Mouse (Mus musculus): ENCODE measurements around the gene Fgg. TPM values are rescaled to one million over a fixed set of nuclear protein-coding genes. Genes with fewer than 3 reads are reported as not detected.

Gene Fgg
- polyA plus RNA-seq, 1 experiment from 2014 or later, result 4.6 TPM

GRCm38 (mm10) chr3:83003068-83003467, 4.5 kb upstream of the Fgg start:
- TF ChIP-seq EP300 (optimal IDR thresholded peaks at IDR 0.05) (no peak), CTCF (IDR thresholded peaks at IDR 0.05; ENCODE audit: low read depth) (no peak)

DNA sequence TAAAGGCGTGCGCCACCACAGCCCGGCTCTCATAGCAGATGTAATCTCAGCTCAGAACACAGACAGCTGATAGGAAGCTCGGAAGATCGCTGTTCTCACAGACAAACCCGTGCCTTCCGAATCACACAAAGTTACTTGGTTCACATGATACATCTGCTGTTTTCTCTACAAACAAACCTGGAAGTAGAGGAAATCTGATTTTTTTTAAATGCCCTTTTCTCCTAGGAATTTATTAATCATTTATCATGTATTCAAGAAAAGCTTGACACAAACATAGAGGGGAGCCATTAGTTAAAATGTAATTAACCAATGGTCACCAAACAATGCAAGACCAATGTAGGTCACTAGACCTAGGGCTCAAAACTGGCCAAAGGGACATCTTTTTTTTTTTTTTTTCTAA, 2.7 kb upstream of the Fgg start:
- Histone ChIP-seq H3K27me3 (ENCODE audit: control insufficient read depth, insufficient read depth, low read length) (no peaks in the 10 kb centered on the region), H3K4me1 (replicated peaks; ENCODE audit: control insufficient read depth, insufficient read depth) (no peaks in the 10 kb centered on the region), H3K9ac (ENCODE audit: low read length) (no peak overlapping the region), H3K36me3 (ENCODE audit: control insufficient read depth, insufficient read depth, low read length) (no peaks in the 10 kb centered on the region), H3K4me2 (replicated peaks; ENCODE audit: low read depth) (no peak overlapping the region), H3K4me3 (ENCODE audit: low read depth, low read length) (no peak overlapping the region), H3K27ac (replicated peaks) (no peak overlapping the region), H3K9me3 (ENCODE audit: control insufficient read depth, low read length) (no peaks in the 10 kb centered on the region)
- DNase-seq (ENCODE audit: low spot score) (no peak), ATAC-seq (ENCODE audit: low FRiP score, low TSS enrichment) (no peak)
- WGBS, result 86% methylated on average over 7 of the region's 7 CpGs
- TF ChIP-seq CTCF (IDR thresholded peaks at IDR 0.05; ENCODE audit: low read depth) (no peak), EP300 (optimal IDR thresholded peaks at IDR 0.05) (no peak)

More at GRCm38 (mm10) chr3:83003068-83003467, 4.5 kb upstream of the Fgg start:
- no peaks in the 10 kb centered on the region for H3K9me3 ChIP-seq (ENCODE audit: control insufficient read depth, low read length)
- H3K27me3 ChIP-seq (ENCODE audit: control insufficient read depth, insufficient read depth, low read length), result no peaks in the 10 kb centered on the region
- no peak for ATAC-seq (ENCODE audit: low FRiP score, low TSS enrichment)
- no peaks in the 10 kb centered on the region for H3K4me1 ChIP-seq (replicated peaks; ENCODE audit: control insufficient read depth, insufficient read depth)
- H3K4me3 ChIP-seq (ENCODE audit: low read depth, low read length), result no peak overlapping the region
- WGBS, result 82% methylated on average over 8 of the region's 8 CpGs
- H3K9ac ChIP-seq (ENCODE audit: low read length), result no peak overlapping the region
- H3K4me2 ChIP-seq (replicated peaks; ENCODE audit: low read depth), result no peak overlapping the region
- DNase-seq (ENCODE audit: low spot score), result no peak
- no peaks in the 10 kb centered on the region for H3K36me3 ChIP-seq (ENCODE audit: control insufficient read depth, insufficient read depth, low read length)
- no peak overlapping the region for H3K27ac ChIP-seq (replicated peaks)

GRCm38 (mm10) chr3:83010291-83010690, 2.8 kb downstream of the Fgg start:
- Histone ChIP-seq H3K4me3 (ENCODE audit: low read depth, low read length) (no peak overlapping the region), H3K9ac (ENCODE audit: low read length) (no peak overlapping the region), H3K27ac (replicated peaks) (no peak overlapping the region), H3K9me3 (ENCODE audit: control insufficient read depth, low read length) (no peaks in the 10 kb centered on the region), H3K36me3 (ENCODE audit: control insufficient read depth, insufficient read depth, low read length) (no peaks in the 10 kb centered on the region), H3K27me3 (ENCODE audit: control insufficient read depth, insufficient read depth, low read length) (no peaks in the 10 kb centered on the region), H3K4me1 (replicated peaks; ENCODE audit: control insufficient read depth, insufficient read depth) (no peaks in the 10 kb centered on the region), H3K4me2 (replicated peaks; ENCODE audit: low read depth) (no peak overlapping the region)
- WGBS, result 66% methylated on average over 11 of the region's 11 CpGs
- DNase-seq (ENCODE audit: low spot score) (no peak), ATAC-seq (ENCODE audit: low FRiP score, low TSS enrichment) (no peak)
- TF ChIP-seq CTCF (IDR thresholded peaks at IDR 0.05; ENCODE audit: low read depth), result no peak
- TF ChIP-seq EP300 (optimal IDR thresholded peaks at IDR 0.05), result no peak

GRCm38 (mm10) chr3:83011136-83011535, 3.6 kb downstream of the Fgg start:
- 86% methylated on average over 4 of the region's 4 CpGs for WGBS
- H3K4me1 ChIP-seq (replicated peaks; ENCODE audit: control insufficient read depth, insufficient read depth), result no peaks in the 10 kb centered on the region
- ATAC-seq (ENCODE audit: low FRiP score, low TSS enrichment), result no peak

GRCm38 (mm10) chr3:83011565-83011964, 4.0 kb downstream of the Fgg start:
- TF ChIP-seq CTCF (IDR thresholded peaks at IDR 0.05; ENCODE audit: low read depth) (no peak), EP300 (optimal IDR thresholded peaks at IDR 0.05) (no peak)
- 64% methylated on average over 4 of the region's 4 CpGs for WGBS
- Histone ChIP-seq H3K9me3 (ENCODE audit: control insufficient read depth, low read length) (no peaks in the 10 kb centered on the region), H3K4me1 (replicated peaks; ENCODE audit: control insufficient read depth, insufficient read depth) (no peaks in the 10 kb centered on the region), H3K9ac (ENCODE audit: low read length) (no peak overlapping the region), H3K27me3 (ENCODE audit: control insufficient read depth, insufficient read depth, low read length) (no peaks in the 10 kb centered on the region), H3K27ac (replicated peaks) (no peak overlapping the region), H3K4me3 (ENCODE audit: low read depth, low read length) (no peak overlapping the region), H3K36me3 (ENCODE audit: control insufficient read depth, insufficient read depth, low read length) (no peaks in the 10 kb centered on the region), H3K4me2 (replicated peaks; ENCODE audit: low read depth) (no peak overlapping the region)
- DNase-seq (ENCODE audit: low spot score) (no peak), ATAC-seq (ENCODE audit: low FRiP score, low TSS enrichment) (no peak)

More at GRCm38 (mm10) chr3:83011136-83011535, 3.6 kb downstream of the Fgg start:
- no peak for TF ChIP-seq EP300 (optimal IDR thresholded peaks at IDR 0.05)
- TF ChIP-seq CTCF (IDR thresholded peaks at IDR 0.05; ENCODE audit: low read depth), result no peak
- no peaks in the 10 kb centered on the region for H3K9me3 ChIP-seq (ENCODE audit: control insufficient read depth, low read length)
- DNase-seq (ENCODE audit: low spot score), result no peak
- no peak overlapping the region for H3K9ac ChIP-seq (ENCODE audit: low read length)
- H3K27me3 ChIP-seq (ENCODE audit: control insufficient read depth, insufficient read depth, low read length), result no peaks in the 10 kb centered on the region
- H3K4me3 ChIP-seq (ENCODE audit: low read depth, low read length), result no peak overlapping the region
- no peak overlapping the region for H3K4me2 ChIP-seq (replicated peaks; ENCODE audit: low read depth)
- H3K36me3 ChIP-seq (ENCODE audit: control insufficient read depth, insufficient read depth, low read length), result no peaks in the 10 kb centered on the region
- H3K27ac ChIP-seq (replicated peaks), result no peak overlapping the region

DNA sequence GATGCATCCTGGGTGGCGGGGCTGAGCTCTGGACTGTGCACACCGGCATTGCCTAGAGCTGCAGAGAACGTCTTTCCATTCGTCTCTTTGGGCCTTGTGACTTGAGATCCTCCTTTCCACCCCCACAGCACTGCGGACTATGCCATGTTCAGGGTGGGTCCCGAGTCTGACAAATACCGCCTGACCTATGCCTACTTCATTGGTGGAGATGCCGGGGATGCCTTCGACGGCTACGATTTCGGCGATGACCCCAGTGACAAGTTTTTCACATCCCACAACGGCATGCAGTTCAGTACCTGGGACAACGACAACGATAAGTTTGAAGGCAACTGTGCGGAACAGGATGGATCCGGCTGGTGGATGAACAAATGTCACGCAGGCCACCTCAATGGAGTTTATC, 5.1 kb downstream of the Fgg start:
- H3K9me3 ChIP-seq (ENCODE audit: control insufficient read depth, low read length), result no peaks in the 10 kb centered on the region
- H3K36me3 ChIP-seq (ENCODE audit: control insufficient read depth, insufficient read depth, low read length), result no peaks in the 10 kb centered on the region
- no peak overlapping the region for H3K9ac ChIP-seq (ENCODE audit: low read length)
- 91% methylated on average over 19 of the region's 19 CpGs for WGBS
- H3K27ac ChIP-seq (replicated peaks), result no peak overlapping the region
- ATAC-seq (ENCODE audit: low FRiP score, low TSS enrichment) (no peak), DNase-seq (ENCODE audit: low spot score) (no peak)
- no peak for TF ChIP-seq EP300 (optimal IDR thresholded peaks at IDR 0.05)
- no peak for TF ChIP-seq CTCF (IDR thresholded peaks at IDR 0.05; ENCODE audit: low read depth)
- H3K4me3 ChIP-seq (ENCODE audit: low read depth, low read length), result no peak overlapping the region
- no peaks in the 10 kb centered on the region for H3K4me1 ChIP-seq (replicated peaks; ENCODE audit: control insufficient read depth, insufficient read depth)
- H3K27me3 ChIP-seq (ENCODE audit: control insufficient read depth, insufficient read depth, low read length), result no peaks in the 10 kb centered on the region
- no peak overlapping the region for H3K4me2 ChIP-seq (replicated peaks; ENCODE audit: low read depth)

Data from stomach, postnatal 0 days (tissue).